Mouse (Mus musculus): Measurements from ENCODE around the gene Tcf7l2. TPM values are rescaled to one million over a fixed set of nuclear protein-coding genes. Genes with fewer than 3 reads are reported as not detected.

Tcf7l2 gene
- polyA plus RNA-seq, 1 experiment from 2014 or later: 150 TPM

- H3K27me3 ChIP-seq (ENCODE audit: control insufficient read depth, insufficient read depth, low read length): no peaks in the 10 kb centered on the region; the same call in 1 of the 2 replicates
- H3K4me3 ChIP-seq (ENCODE audit: low read depth, low read length): no peak overlapping the region
- H3K4me1 ChIP-seq (replicated peaks; ENCODE audit: control insufficient read depth, insufficient read depth, low read length): no peaks in the 10 kb centered on the region
- H3K4me2 ChIP-seq (ENCODE audit: low read depth, low read length, severe bottlenecking): no peak overlapping the region
- no peak overlapping the region for H3K9ac ChIP-seq (ENCODE audit: low read length)
- 93% methylated on average over 8 of the region's 8 CpGs for WGBS
- no peak for ATAC-seq (replicated peaks; ENCODE audit: low FRiP score)
- H3K27ac ChIP-seq (ENCODE audit: low read depth, low read length): no peak overlapping the region
- H3K9me3 ChIP-seq (ENCODE audit: control insufficient read depth, low read length): no peaks in the 10 kb centered on the region
- no peak for DNase-seq (ENCODE audit: low spot score)
- no peaks in the 10 kb centered on the region for H3K36me3 ChIP-seq (ENCODE audit: control insufficient read depth, insufficient read depth, low read length)
Observed at GRCm38 (mm10) chr19:55702716-55703115, 38.9 kb upstream of the Tcf7l2 start.

DNA sequence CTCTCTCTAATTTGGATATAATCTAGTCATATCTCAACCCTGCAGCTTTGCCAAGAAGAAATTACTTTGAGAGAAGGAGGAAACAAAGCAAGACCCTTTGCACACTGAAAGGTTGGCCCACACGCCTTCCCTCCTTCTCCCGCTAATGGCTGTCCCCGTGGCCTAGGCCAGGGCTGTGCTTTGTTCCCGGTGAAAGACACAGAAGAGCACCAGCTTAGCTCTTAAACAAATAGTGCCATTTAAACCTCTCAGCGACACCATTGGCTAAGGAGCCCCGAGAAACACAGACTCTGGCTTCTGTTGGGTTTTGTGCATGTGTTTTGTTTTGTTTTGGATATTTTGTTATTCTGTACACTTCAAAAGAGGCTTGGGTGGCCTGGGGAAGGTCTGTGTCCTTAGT lies 37.5 kb upstream of the Tcf7l2 start:
- DNase-seq (ENCODE audit: low spot score) (no peak), ATAC-seq (replicated peaks; ENCODE audit: low FRiP score) (no peak)
- no peaks in the 10 kb centered on the region for H3K27me3 ChIP-seq (ENCODE audit: control insufficient read depth, insufficient read depth, low read length)
- no peaks in the 10 kb centered on the region for H3K9me3 ChIP-seq (ENCODE audit: control insufficient read depth, low read length)
- no peak overlapping the region for H3K4me2 ChIP-seq (ENCODE audit: low read depth, low read length, severe bottlenecking)
- no peak overlapping the region for H3K9ac ChIP-seq (ENCODE audit: low read length)
- WGBS: 21% methylated on average over 6 of the region's 6 CpGs
- H3K36me3 ChIP-seq (ENCODE audit: control insufficient read depth, insufficient read depth, low read length): no peaks in the 10 kb centered on the region
- H3K4me3 ChIP-seq (ENCODE audit: low read depth, low read length): no peak overlapping the region
- no peak overlapping the region for H3K27ac ChIP-seq (ENCODE audit: low read depth, low read length)
- H3K4me1 ChIP-seq (replicated peaks; ENCODE audit: control insufficient read depth, insufficient read depth, low read length): no peaks in the 10 kb centered on the region

DNA sequence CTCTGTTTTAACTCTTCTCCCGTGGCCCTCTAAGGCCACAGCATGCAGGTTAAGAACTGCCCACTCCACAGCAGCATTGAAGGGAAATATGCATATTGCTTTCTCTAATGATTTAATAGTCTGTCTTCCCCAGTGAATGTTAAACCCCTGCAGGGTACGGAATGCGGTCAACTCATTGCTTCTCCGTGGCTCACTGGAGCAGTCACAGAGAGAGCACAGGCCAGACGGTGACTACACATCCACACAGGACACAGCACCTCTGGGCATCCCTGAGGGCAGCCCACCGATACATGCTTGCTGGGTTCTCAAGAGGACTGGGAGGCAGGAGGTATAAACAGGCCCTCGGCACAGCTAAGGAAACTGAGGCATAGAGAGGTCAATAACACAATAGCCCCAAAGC lies 35.3 kb upstream of the Tcf7l2 start:
- ATAC-seq (replicated peaks; ENCODE audit: low FRiP score): no peak
- WGBS: 85% methylated on average over 7 of the region's 7 CpGs
- no peaks in the 10 kb centered on the region for H3K9me3 ChIP-seq (ENCODE audit: control insufficient read depth, low read length)

GRCm38 (mm10) chr19:55706806-55707205 lies 34.8 kb upstream of the Tcf7l2 start:
- Histone ChIP-seq H3K27me3 (ENCODE audit: control insufficient read depth, insufficient read depth, low read length) (no peaks in the 10 kb centered on the region), H3K4me2 (ENCODE audit: low read depth, low read length, severe bottlenecking) (no peak overlapping the region), H3K4me1 (replicated peaks; ENCODE audit: control insufficient read depth, insufficient read depth, low read length) (no peaks in the 10 kb centered on the region), H3K9ac (ENCODE audit: low read length) (no peak overlapping the region), H3K27ac (ENCODE audit: low read depth, low read length) (no peak overlapping the region), H3K36me3 (ENCODE audit: control insufficient read depth, insufficient read depth, low read length) (no peaks in the 10 kb centered on the region), H3K4me3 (ENCODE audit: low read depth, low read length) (no peak overlapping the region), H3K9me3 (ENCODE audit: control insufficient read depth, low read length) (no peaks in the 10 kb centered on the region)
- DNase-seq (ENCODE audit: low spot score): no peak
- 93% methylated on average over 6 of the region's 6 CpGs for WGBS
- no peak for ATAC-seq (replicated peaks; ENCODE audit: low FRiP score)

More for the DNA sequence above, 35.3 kb upstream of the Tcf7l2 start:
- H3K27me3 ChIP-seq (ENCODE audit: control insufficient read depth, insufficient read depth, low read length): no peaks in the 10 kb centered on the region
- no peak for DNase-seq (ENCODE audit: low spot score)
- H3K4me3 ChIP-seq (ENCODE audit: low read depth, low read length): no peak overlapping the region
- no peak overlapping the region for H3K4me2 ChIP-seq (ENCODE audit: low read depth, low read length, severe bottlenecking)
- no peak overlapping the region for H3K9ac ChIP-seq (ENCODE audit: low read length)
- no peak overlapping the region for H3K27ac ChIP-seq (ENCODE audit: low read depth, low read length)
- no peaks in the 10 kb centered on the region for H3K4me1 ChIP-seq (replicated peaks; ENCODE audit: control insufficient read depth, insufficient read depth, low read length)
- no peaks in the 10 kb centered on the region for H3K36me3 ChIP-seq (ENCODE audit: control insufficient read depth, insufficient read depth, low read length)

- Histone ChIP-seq H3K4me1 (replicated peaks; ENCODE audit: control insufficient read depth, insufficient read depth, low read length) (no peaks in the 10 kb centered on the region), H3K36me3 (ENCODE audit: control insufficient read depth, insufficient read depth, low read length) (no peaks in the 10 kb centered on the region), H3K4me2 (ENCODE audit: low read depth, low read length, severe bottlenecking) (no peak overlapping the region), H3K9me3 (ENCODE audit: control insufficient read depth, low read length) (no peaks in the 10 kb centered on the region), H3K27ac (ENCODE audit: low read depth, low read length) (no peak overlapping the region), H3K4me3 (ENCODE audit: low read depth, low read length) (no peak overlapping the region), H3K9ac (ENCODE audit: low read length) (no peak overlapping the region), H3K27me3 (ENCODE audit: control insufficient read depth, insufficient read depth, low read length) (no peaks in the 10 kb centered on the region)
- ATAC-seq (replicated peaks; ENCODE audit: low FRiP score) (no peak), DNase-seq (ENCODE audit: low spot score) (no peak)
- 79% methylated on average over 8 of the region's 8 CpGs for WGBS
Observed at GRCm38 (mm10) chr19:55708031-55708554, 33.5 kb upstream of the Tcf7l2 start.

GRCm38 (mm10) chr19:55710841-55711240 lies 30.8 kb upstream of the Tcf7l2 start:
- H3K4me3 ChIP-seq (ENCODE audit: low read depth, low read length): no peak overlapping the region
- 89% methylated on average over 5 of the region's 5 CpGs for WGBS
- H3K4me2 ChIP-seq (ENCODE audit: low read depth, low read length, severe bottlenecking): no peak overlapping the region
- H3K9ac ChIP-seq (ENCODE audit: low read length): no peak overlapping the region
- H3K27ac ChIP-seq (ENCODE audit: low read depth, low read length): no peak overlapping the region
- ATAC-seq (replicated peaks; ENCODE audit: low FRiP score) (no peak), DNase-seq (ENCODE audit: low spot score) (no peak)
- H3K36me3 ChIP-seq (ENCODE audit: control insufficient read depth, insufficient read depth, low read length): no peaks in the 10 kb centered on the region
- H3K4me1 ChIP-seq (replicated peaks; ENCODE audit: control insufficient read depth, insufficient read depth, low read length): no peaks in the 10 kb centered on the region
- no peaks in the 10 kb centered on the region for H3K27me3 ChIP-seq (ENCODE audit: control insufficient read depth, insufficient read depth, low read length)
- no peaks in the 10 kb centered on the region for H3K9me3 ChIP-seq (ENCODE audit: control insufficient read depth, low read length)

- Histone ChIP-seq H3K27ac (ENCODE audit: low read depth, low read length) (no peak overlapping the region), H3K4me1 (replicated peaks; ENCODE audit: control insufficient read depth, insufficient read depth, low read length) (no peaks in the 10 kb centered on the region), H3K4me2 (ENCODE audit: low read depth, low read length, severe bottlenecking) (no peak overlapping the region), H3K36me3 (ENCODE audit: control insufficient read depth, insufficient read depth, low read length) (no peaks in the 10 kb centered on the region), H3K4me3 (ENCODE audit: low read depth, low read length) (no peak overlapping the region), H3K9ac (ENCODE audit: low read length) (no peak overlapping the region), H3K9me3 (ENCODE audit: control insufficient read depth, low read length) (no peaks in the 10 kb centered on the region), H3K27me3 (ENCODE audit: control insufficient read depth, insufficient read depth, low read length) (no peaks in the 10 kb centered on the region)
- no peak for ATAC-seq (replicated peaks; ENCODE audit: low FRiP score)
- 84% methylated on average over 5 of the region's 5 CpGs for WGBS
- DNase-seq (ENCODE audit: low spot score): no peak
Observed at GRCm38 (mm10) chr19:55711701-55712100, 29.9 kb upstream of the Tcf7l2 start.

DNA sequence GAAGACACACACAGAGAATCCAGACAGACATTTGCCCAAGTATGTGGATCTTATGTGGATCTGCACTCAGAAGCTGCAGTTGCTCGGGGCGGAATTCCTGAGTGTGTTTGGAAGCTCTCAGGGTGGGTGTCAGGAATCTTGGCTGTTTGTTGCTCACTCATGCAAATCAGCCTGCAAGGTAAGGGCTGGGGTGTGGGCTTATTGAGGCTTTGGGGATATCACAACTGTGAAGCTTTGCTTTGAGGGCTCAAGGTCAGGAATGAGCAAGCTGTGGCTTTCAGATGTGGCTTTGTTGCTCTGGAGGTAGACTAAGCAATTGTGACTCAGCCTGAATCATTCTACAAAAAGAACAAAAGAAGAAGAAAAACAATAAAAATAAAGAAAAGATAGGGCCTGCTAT lies 28.9 kb upstream of the Tcf7l2 start:
- no peaks in the 10 kb centered on the region for H3K36me3 ChIP-seq (ENCODE audit: control insufficient read depth, insufficient read depth, low read length)
- no peak overlapping the region for H3K4me2 ChIP-seq (ENCODE audit: low read depth, low read length, severe bottlenecking)
- H3K9me3 ChIP-seq (ENCODE audit: control insufficient read depth, low read length): no peaks in the 10 kb centered on the region
- H3K9ac ChIP-seq (ENCODE audit: low read length): no peak overlapping the region
- H3K4me1 ChIP-seq (replicated peaks; ENCODE audit: control insufficient read depth, insufficient read depth, low read length): no peaks in the 10 kb centered on the region
- 86% methylated on average over 2 of the region's 2 CpGs for WGBS
- ATAC-seq (replicated peaks; ENCODE audit: low FRiP score) (no peak), DNase-seq (ENCODE audit: low spot score) (no peak)
- H3K4me3 ChIP-seq (ENCODE audit: low read depth, low read length): no peak overlapping the region
- H3K27me3 ChIP-seq (ENCODE audit: control insufficient read depth, insufficient read depth, low read length): no peaks in the 10 kb centered on the region
- no peak overlapping the region for H3K27ac ChIP-seq (ENCODE audit: low read depth, low read length)

- Histone ChIP-seq H3K4me2 (ENCODE audit: low read depth, low read length, severe bottlenecking) (no peak overlapping the region), H3K4me1 (replicated peaks; ENCODE audit: control insufficient read depth, insufficient read depth, low read length) (no peaks in the 10 kb centered on the region), H3K27me3 (ENCODE audit: control insufficient read depth, insufficient read depth, low read length) (no peaks in the 10 kb centered on the region), H3K9ac (ENCODE audit: low read length) (no peak overlapping the region), H3K4me3 (ENCODE audit: low read depth, low read length) (no peak overlapping the region), H3K27ac (ENCODE audit: low read depth, low read length) (no peak overlapping the region), H3K36me3 (ENCODE audit: control insufficient read depth, insufficient read depth, low read length) (no peaks in the 10 kb centered on the region), H3K9me3 (ENCODE audit: control insufficient read depth, low read length) (no peaks in the 10 kb centered on the region)
- no peak for DNase-seq (ENCODE audit: low spot score)
- 92% methylated on average over 4 of the region's 4 CpGs for WGBS
- ATAC-seq (replicated peaks; ENCODE audit: low FRiP score): no peak
Observed at GRCm38 (mm10) chr19:55714015-55714414, 27.6 kb upstream of the Tcf7l2 start.

Data from forebrain, embryonic 11.5 days (tissue).